Mouse (Mus musculus) MEL (cell line): ENCODE measurements around the gene Taldo1. TPM values are rescaled to one million over a fixed set of nuclear protein-coding genes. Genes with fewer than 3 reads are reported as not detected.

Experiments
- DNase-seq: peaks from one replicate; pipeline ENCODE4 v3.0.0; 2011; ENCODE audit warnings: low read depth, low spot score
- H3K27ac ChIP-seq: 2 replicates; pipeline ENCODE4 v1.5.1; 2012; ENCODE audit warnings: low read depth, mild to moderate bottlenecking, control low read depth, low read length, moderate library complexity; ENCODE audit not compliant: control insufficient read depth
- H3K27me3 ChIP-seq, 2 experiments: fragments of 150-350 bp in 1 of 2; sonication (generic) in 1 of 2; 2 replicates each; pipeline ENCODE4 v1.6.1; 2012; ENCODE audit warnings: low read length in 2 of 2, mild to moderate bottlenecking in 2 of 2, improper control_type of control experiment in 1 of 2, moderate library complexity in 1 of 2; ENCODE audit not compliant: insufficient read depth in 2 of 2, control insufficient read depth in 1 of 2
- H3K36me3 ChIP-seq, 2 experiments: 2 replicates each; pipeline ENCODE4 v1.6.1; 2012 to 2014; ENCODE audit warnings: low read length in 2 of 2, improper control_type of control experiment in 1 of 2, inconsistent platforms in 1 of 2, mild to moderate bottlenecking in 1 of 2; ENCODE audit not compliant: insufficient read depth in 2 of 2, control insufficient read depth in 1 of 2
- H3K4me1 ChIP-seq, 2 experiments: fragments of 150-350 bp in 1 of 2; sonication (generic) in 1 of 2; 2 replicates each; pipeline ENCODE4 v1.6.1; 2012; ENCODE audit warnings: low read length in 2 of 2, improper control_type of control experiment in 1 of 2, mild to moderate bottlenecking in 1 of 2; ENCODE audit not compliant: insufficient read depth in 2 of 2, control insufficient read depth in 1 of 2
- H3K4me3 ChIP-seq, 2 experiments: fragments of 150-350 bp in 1 of 2; sonication (generic) in 1 of 2; 2 replicates each; pipeline ENCODE4 v1.5.1; 2012; ENCODE audit warnings: low read depth in 2 of 2, low read length in 2 of 2, mild to moderate bottlenecking in 2 of 2, moderate library complexity in 2 of 2, control low read depth in 1 of 2, improper control_type of control experiment in 1 of 2; ENCODE audit not compliant: control insufficient read depth in 1 of 2, insufficient read depth in 1 of 2
- H3K79me2 ChIP-seq: 2 replicates; pipeline ENCODE4 v1.6.1; 2012; ENCODE audit warnings: mild to moderate bottlenecking, low read length, moderate library complexity; ENCODE audit not compliant: control insufficient read depth, poor library complexity, insufficient read depth
- H3K9ac ChIP-seq: 2 replicates; pipeline ENCODE4 v1.6.1; 2012; ENCODE audit warnings: low read depth, mild to moderate bottlenecking, control low read depth, low read length, moderate library complexity; ENCODE audit not compliant: control insufficient read depth, poor library complexity, severe bottlenecking
- H3K9me3 ChIP-seq: fragments of 150-350 bp; sonication (generic); replicated peaks from 2 replicates; pipeline ENCODE4 v1.6.1; 2012; ENCODE audit warnings: mild to moderate bottlenecking, low read length, improper control_type of control experiment, moderate library complexity; ENCODE audit not compliant: insufficient read depth
- CTCF ChIP-seq, 3 experiments: IDR thresholded peaks in 2 of 3; conservative IDR thresholded peaks in 1 of 3; 2 replicates each; pipeline ENCODE4 v1.5.1; 2011 to 2012; ENCODE audit warnings: low read length in 3 of 3, low read depth in 2 of 3, mild to moderate bottlenecking in 2 of 3, improper control_type of control experiment in 1 of 3, inconsistent platforms in 1 of 3, mixed read lengths in 1 of 3, moderate library complexity in 1 of 3; ENCODE audit not compliant: control insufficient read depth in 1 of 3, insufficient read depth in 1 of 3, poor library complexity in 1 of 3, severe bottlenecking in 1 of 3
- E2F4 ChIP-seq: IDR thresholded peaks from 2 replicates; pipeline ENCODE4 v1.6.1; 2011; ENCODE audit warnings: low read depth, low read length, improper control_type of control experiment, borderline replicate concordance
- ELF1 ChIP-seq: IDR thresholded peaks from 2 replicates; pipeline ENCODE4 v1.6.1; 2014; ENCODE audit warnings: low read depth, mild to moderate bottlenecking, inconsistent platforms, low read length, improper control_type of control experiment, moderate library complexity
- EP300 ChIP-seq, 2 experiments: IDR thresholded peaks; 2 replicates each; pipeline ENCODE4 v1.6.1; 2011; ENCODE audit warnings: improper control_type of control experiment in 2 of 2, low read length in 2 of 2, low read depth in 1 of 2, mild to moderate bottlenecking in 1 of 2
- ETS1 ChIP-seq: IDR thresholded peaks from 2 replicates; pipeline ENCODE4 v1.6.1; 2012; ENCODE audit warnings: low read depth, mild to moderate bottlenecking, inconsistent platforms, low read length, improper control_type of control experiment, moderate library complexity
- HCFC1 ChIP-seq: IDR thresholded peaks from 2 replicates; pipeline ENCODE4 v1.6.1; 2012; ENCODE audit warnings: low read depth, mild to moderate bottlenecking, inconsistent platforms, low read length, improper control_type of control experiment, moderate library complexity
- KAT2A ChIP-seq: conservative IDR thresholded peaks from 2 replicates; pipeline ENCODE4 v1.6.1; 2012; ENCODE audit warnings: low read depth, low read length, improper control_type of control experiment, inconsistent platforms
- MAFK ChIP-seq: IDR thresholded peaks from 2 replicates; pipeline ENCODE4 v1.6.1; 2011; ENCODE audit warnings: low read depth, mild to moderate bottlenecking, low read length, improper control_type of control experiment, borderline replicate concordance
- MAZ ChIP-seq: IDR thresholded peaks from 2 replicates; pipeline ENCODE4 v1.6.1; 2012; ENCODE audit warnings: low read depth, mild to moderate bottlenecking, inconsistent platforms, low read length, improper control_type of control experiment
- MEF2A ChIP-seq: IDR thresholded peaks from 2 replicates; pipeline ENCODE4 v1.6.1; 2014; ENCODE audit warnings: low read depth, mild to moderate bottlenecking, inconsistent platforms, low read length, improper control_type of control experiment; ENCODE audit not compliant: poor library complexity, insufficient replicate concordance, severe bottlenecking; ENCODE audit errors: extremely low read depth
- MXI1 ChIP-seq: IDR thresholded peaks from 2 replicates; pipeline ENCODE4 v1.6.1; 2011; ENCODE audit warnings: mild to moderate bottlenecking, low read depth, low read length, improper control_type of control experiment
- MYB ChIP-seq: IDR thresholded peaks from 2 replicates; pipeline ENCODE4 v1.6.1; 2011; ENCODE audit warnings: mild to moderate bottlenecking, low read depth, low read length, improper control_type of control experiment
- MYC ChIP-seq: IDR thresholded peaks from 2 replicates; pipeline ENCODE4 v1.6.1; 2011; ENCODE audit warnings: low read depth, mild to moderate bottlenecking, low read length, improper control_type of control experiment, moderate library complexity
- NRF1 ChIP-seq: IDR thresholded peaks from 2 replicates; pipeline ENCODE4 v1.6.1; 2014; ENCODE audit warnings: low read depth, mild to moderate bottlenecking, inconsistent platforms, low read length, improper control_type of control experiment, moderate library complexity; ENCODE audit not compliant: poor library complexity, insufficient read depth, severe bottlenecking
- POLR2AphosphoS5 ChIP-seq: IDR thresholded peaks from 2 replicates; pipeline ENCODE4 v1.6.1; 2012; ENCODE audit warnings: low read depth, borderline replicate concordance, mild to moderate bottlenecking, inconsistent platforms, low read length, moderate library complexity, mixed read lengths
- RCOR1 ChIP-seq: IDR thresholded peaks from 2 replicates; pipeline ENCODE4 v1.6.1; 2012; ENCODE audit warnings: low read depth, mild to moderate bottlenecking, inconsistent platforms, low read length, improper control_type of control experiment
- SIN3A ChIP-seq: IDR thresholded peaks from 2 replicates; pipeline ENCODE4 v1.6.1; 2012; ENCODE audit warnings: low read length, improper control_type of control experiment, inconsistent platforms
- SMC3 ChIP-seq: IDR thresholded peaks from 2 replicates; pipeline ENCODE4 v1.6.1; 2011; ENCODE audit warnings: low read depth, low read length, improper control_type of control experiment
- TBP ChIP-seq: IDR thresholded peaks from 2 replicates; pipeline ENCODE4 v1.8.0; 2011; ENCODE audit warnings: low read depth, low read length, improper control_type of control experiment
- UBTF ChIP-seq: IDR thresholded peaks from 2 replicates; pipeline ENCODE4 v1.6.1; 2012; ENCODE audit warnings: low read depth, mild to moderate bottlenecking, inconsistent platforms, low read length, improper control_type of control experiment, moderate library complexity, borderline replicate concordance; ENCODE audit not compliant: insufficient read depth
- USF1 ChIP-seq: IDR thresholded peaks from 2 replicates; pipeline ENCODE4 v1.6.1; 2014; ENCODE audit warnings: low read depth, mild to moderate bottlenecking, inconsistent platforms, low read length, improper control_type of control experiment, moderate library complexity
- ZKSCAN1 ChIP-seq: IDR thresholded peaks from 2 replicates; pipeline ENCODE4 v1.6.1; 2012; ENCODE audit warnings: low read depth, mild to moderate bottlenecking, inconsistent platforms, low read length, improper control_type of control experiment, moderate library complexity
- ZNF384 ChIP-seq: IDR thresholded peaks from 2 replicates; pipeline ENCODE4 v1.6.1; 2012; ENCODE audit warnings: low read depth, mild to moderate bottlenecking, inconsistent platforms, low read length, improper control_type of control experiment
- polyA plus RNA-seq, 2 experiments: library from polyadenylated mRNA; stranded (reverse) in 1 of 2; unstranded in 1 of 2; fragments of >175 nt in 1 of 2; fragments of >200 nt in 1 of 2; gene quantifications; 2 replicates each; pipeline versions ENCODE4 v1.2.1 to v1.2.4; 2012; ENCODE audit warnings: low replicate concordance in 2 of 2, low read depth in 1 of 2; ENCODE audit not compliant: insufficient read length in 2 of 2, insufficient read depth in 1 of 2, missing spikeins in 1 of 2
- total RNA-seq: library from RNA; depleted of rRNA; stranded (reverse); fragments of 300-350 nt; gene quantifications from 2 replicates; pipeline ENCODE4 v1.2.3, GENCODE M21; 2012

Gene Taldo1
- total and polyA plus RNA-seq, 3 experiments = 298 to 415 TPM; not detected in 1

GRCm38 (mm10) chr7:141435129-141435855 lies 43.3 kb downstream of the Taldo1 start (continued):
- TF ChIP-seq KAT2A = no peak
- no peak for TF ChIP-seq MYC
- TF ChIP-seq ZNF384 = no peak
- TF ChIP-seq ELF1 = no peak
- no peak for TF ChIP-seq MYB
- TF ChIP-seq ZKSCAN1 = no peak
- TF ChIP-seq SMC3 = no peak
- no peak for TF ChIP-seq RCOR1
- TF ChIP-seq NRF1 = no peak
- no peak for TF ChIP-seq CTCF (IDR thresholded peaks at IDR 0.05 in 2 of 3, conservative IDR thresholded peaks at IDR 0.05 in 1 of 3; ENCODE audit: control insufficient read depth in 1 of 3, insufficient read depth in 1 of 3, low read depth in 2 of 3, low read length in 3 of 3, poor library complexity in 1 of 3, severe bottlenecking in 1 of 3)
- TF ChIP-seq SIN3A = peak; percentile 75
- no peak for TF ChIP-seq E2F4
- TF ChIP-seq EP300 (IDR thresholded peaks at IDR 0.05; ENCODE audit: low read depth in 1 of 2, low read length in 2 of 2) = 0 out of 4 replicates have a peak, but pooled peaks of 1 of the 2 experiments have one; percentile 8
- TF ChIP-seq MEF2A = no peak
- TF ChIP-seq UBTF = no peak

GRCm38 (mm10) chr7:141435856-141436522 lies 44.0 kb downstream of the Taldo1 start:
- Histone ChIP-seq H3K27me3 (no peaks in the 10 kb centered on the region), H3K4me1 (peaks cover 4 to 22% of the 10 kb centered on the region in 2 experiments; a peak in 3 of 4 replicates)

More at GRCm38 (mm10) chr7:141435856-141436522, 44.0 kb downstream of the Taldo1 start:
- H3K4me3 ChIP-seq = peak overlapping the region; percentile 42 to 90; a peak in 2 of 4 replicates
- H3K9me3 ChIP-seq = no peaks in the 10 kb centered on the region
- TF ChIP-seq NRF1 (no peak), MXI1 (no peak), USF1 (no peak), TBP (no peak), HCFC1 (no peak), MAFK (no peak), SIN3A (no peak), MYC (no peak), POLR2AphosphoS5 (no peak), ETS1 (no peak), MAZ (no peak), RCOR1 (no peak)
- TF ChIP-seq, all 39 proteins: peak for 0
- H3K36me3 ChIP-seq = peaks cover 0 to 20% of the 10 kb centered on the region in 2 experiments; a peak in 3 of 4 replicates
- peaks cover 28% of the 10 kb centered on the region for H3K79me2 ChIP-seq
- peak overlapping the region; percentile 59; the same call in 1 of the 2 replicates for H3K27ac ChIP-seq
- DNase-seq = no peak
- peak overlapping the region; percentile 5; the same call in 1 of the 2 replicates for H3K9ac ChIP-seq
